ENCODE assay signal across 17 mouse cellular contexts in genomic region chr19:61269141-61269540, GRCm38 (mm10). TPM values are rescaled to one million over a fixed set of nuclear protein-coding genes. Genes with fewer than 3 reads are reported as not detected.
"Had no signal": no experiment of that assay in that cellular context is flagged by ENCODE, and none has a peak within 500 bp of the region (broad histone marks: within the 10 kb centered on the region; RNA-seq: fewer than 3 reads in every experiment).

No protein-coding gene starts in this region.

RNA-seq across cellular contexts. Expression of gene Gm21060, which starts 27.7 kb away (rescaled TPM):
- total RNA-seq: megakaryocyte progenitor cell, adult 5-6 weeks; midbrain, postnatal 0 days; monocyte, adult 5-6 weeks had no signal
- polyA plus RNA-seq: liver, postnatal 0 days; lung, adult 2 months; lung, embryonic 15.5 days; lung, postnatal 0 days; macrophage; midbrain, embryonic 11.5 days; midbrain, embryonic 13.5 days; midbrain, embryonic 15.5 days; midbrain, postnatal 0 days; neural tube, embryonic 12.5 days; neural tube, embryonic 14.5 days; small intestine, adult 2 months; stomach, embryonic 14.5 days; stomach, embryonic 16.5 days; thymus, postnatal 0 days had no signal
